Mouse (Mus musculus) liver, adult 10 weeks (tissue): ENCODE measurements around the gene Cldn5. TPM values are rescaled to one million over a fixed set of nuclear protein-coding genes. Genes with fewer than 3 reads are reported as not detected.

Experiments used
- polyA plus RNA-seq: library from polyadenylated mRNA; stranded (reverse); fragments of 350-450 nt; fragmentation: Illumina TruSeq; extraction: RNeasy Lipid Tissue Mini Kit (QIAGEN cat#74804); gene quantifications from one replicate; pipeline ENCODE4 v1.2.3, GENCODE M21; 2014; ENCODE audit warnings: low read depth, low replicate concordance

Cldn5 gene
- polyA plus RNA-seq = 0.37 TPM

DNA sequence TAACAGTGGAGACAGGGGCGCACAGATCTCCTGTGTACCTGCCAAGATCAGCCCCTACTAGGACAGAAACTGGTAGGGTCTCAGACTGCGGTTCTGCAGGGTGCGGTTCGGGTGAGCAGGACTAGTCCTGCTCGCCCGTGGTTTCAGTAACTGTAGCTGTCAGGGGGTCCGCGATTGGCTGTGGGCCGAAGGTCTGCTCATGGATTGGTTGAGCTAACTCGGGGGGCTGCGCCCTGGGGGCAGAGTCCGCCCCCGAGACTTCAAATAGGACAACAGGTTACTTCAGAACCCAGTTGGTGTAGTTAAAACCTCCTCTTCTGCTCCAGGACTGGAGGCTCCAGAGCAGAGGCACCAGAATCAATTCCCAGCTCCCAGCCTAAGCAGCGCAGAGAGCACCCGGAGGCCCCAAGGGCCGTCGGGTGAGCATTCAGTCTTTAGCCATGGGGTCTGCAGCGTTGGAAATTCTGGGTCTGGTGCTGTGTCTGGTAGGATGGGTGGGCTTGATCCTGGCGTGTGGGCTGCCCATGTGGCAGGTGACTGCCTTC is at the start of gene Cldn5:
Cldn5 (plus strand) TSS at position 292 of the 545 bp plus-strand sequence.

GRCm38 (mm10) chr16:18811468-18812384 is 35.1 kb downstream of the Cldn5 start, which contains the start of the genes Ufd1 and Cdc45:
Gene Ufd1 (plus strand): TSS chr16:18811779.
Gene Cdc45 (minus strand): TSS chr16:18811987.

Other genes with a start within 250 kb of the Cldn5 start
- gene Tbx1, start 186.2 kb upstream of the Cldn5 start, polyA plus RNA-seq = not detected
- not detected for gene Gp1bb, start 154.4 kb upstream of the Cldn5 start, polyA plus RNA-seq
- not detected for gene Gm49601, start 150.4 kb upstream of the Cldn5 start, polyA plus RNA-seq
- not detected for gene Sept5, start 146.9 kb upstream of the Cldn5 start, polyA plus RNA-seq
- 41.2 TPM for gene Ufd1, start 34.9 kb downstream of the Cldn5 start, polyA plus RNA-seq
- 0.34 TPM for gene Cdc45, start 35.1 kb downstream of the Cldn5 start, polyA plus RNA-seq
- 8.0 TPM for gene 2510002D24Rik, start 59.7 kb downstream of the Cldn5 start, polyA plus RNA-seq
- gene Gm28539, start 59.7 kb downstream of the Cldn5 start, polyA plus RNA-seq = not detected
- 46.3 TPM for gene Mrpl40, start 100.0 kb downstream of the Cldn5 start, polyA plus RNA-seq
- gene Hira, start 100.2 kb downstream of the Cldn5 start, polyA plus RNA-seq = 5.7 TPM